Mouse (Mus musculus): ENCODE measurements at regions not wholly inside any gene's neighbourhood (a gene's known extent, or its start where the extent isn't known, plus 50 kb on each side); places are given as distances from the start of the nearest gene placed in this dataset.

- Histone ChIP-seq H3K27ac (ENCODE audit: insufficient read depth, low read depth, low read length, poor library complexity, severe bottlenecking) (no peak overlapping the region), H3K9me3 (ENCODE audit: control insufficient read depth, insufficient read depth, low read depth, low read length) (no peaks in the 10 kb centered on the region), H3K4me1 (ENCODE audit: control insufficient read depth in 2 of 2, insufficient read depth in 2 of 2, low read length in 2 of 2, poor library complexity in 1 of 2) (no peaks in the 10 kb centered on the region), H3K4me3 (ENCODE audit: insufficient read depth in 1 of 2, low read depth in 1 of 2, low read length in 2 of 2, poor library complexity in 1 of 2, severe bottlenecking in 1 of 2) (no peak overlapping the region), H3K36me3 (ENCODE audit: control insufficient read depth, insufficient read depth, low read length, poor library complexity, severe bottlenecking) (no peaks in the 10 kb centered on the region), H3K9ac (ENCODE audit: insufficient read depth, low read depth, low read length, poor library complexity, severe bottlenecking) (no peak overlapping the region)
- in situ Hi-C loops (cut with MboI; ENCODE audit: low sequenced_read_pairs in 2 of 2, unreplicated experiment in 2 of 2): loop anchor here in 1 of 2 experiments (25.0 kb wide), 1 partner anchor 223 kb away; no protein-coding TSS in a partner anchor
- DNase-seq (ENCODE audit: low read depth, low spot score): no peak
- TF ChIP-seq ZNF384 (IDR thresholded peaks at IDR 0.05; ENCODE audit: low read depth, low read length) (no peak), HCFC1 (IDR thresholded peaks at IDR 0.05; ENCODE audit: borderline replicate concordance, insufficient read depth, low read length) (no peak), CHD2 (IDR thresholded peaks at IDR 0.05; ENCODE audit: low read depth, low read length) (no peak), ZC3H11A (IDR thresholded peaks at IDR 0.05; ENCODE audit: borderline replicate concordance, low read depth, low read length) (no peak), MAFK (IDR thresholded peaks at IDR 0.05; ENCODE audit: insufficient read depth, low read depth, low read length) (no peak)
Observed at GRCm38 (mm10) chr15:88535516-88535915, 64.6 kb upstream of the Zdhhc25 start.

GRCm38 (mm10) chr15:88537190-88537589 lies 62.9 kb upstream of the Zdhhc25 start:
- no peak for DNase-seq (ENCODE audit: low read depth, low spot score)
- in situ Hi-C loops (cut with MboI; ENCODE audit: low sequenced_read_pairs in 2 of 2, unreplicated experiment in 2 of 2): loop anchor here in 1 of 2 experiments (25.0 kb wide), 1 partner anchor 225 kb away; no protein-coding TSS in a partner anchor
- Histone ChIP-seq H3K27ac (ENCODE audit: insufficient read depth, low read depth, low read length, poor library complexity, severe bottlenecking) (no peak overlapping the region), H3K9ac (ENCODE audit: insufficient read depth, low read depth, low read length, poor library complexity, severe bottlenecking) (no peak overlapping the region), H3K9me3 (ENCODE audit: control insufficient read depth, insufficient read depth, low read depth, low read length) (no peaks in the 10 kb centered on the region), H3K36me3 (ENCODE audit: control insufficient read depth, insufficient read depth, low read length, poor library complexity, severe bottlenecking) (no peaks in the 10 kb centered on the region), H3K4me1 (ENCODE audit: control insufficient read depth in 2 of 2, insufficient read depth in 2 of 2, low read length in 2 of 2, poor library complexity in 1 of 2) (no peaks in the 10 kb centered on the region), H3K4me3 (ENCODE audit: insufficient read depth in 1 of 2, low read depth in 1 of 2, low read length in 2 of 2, poor library complexity in 1 of 2, severe bottlenecking in 1 of 2) (no peak overlapping the region)
- TF ChIP-seq HCFC1 (IDR thresholded peaks at IDR 0.05; ENCODE audit: borderline replicate concordance, insufficient read depth, low read length): no peak

- in situ Hi-C loops (cut with MboI; ENCODE audit: low sequenced_read_pairs in 2 of 2, unreplicated experiment in 2 of 2): loop anchor here in 1 of 2 experiments (25.0 kb wide), 1 partner anchor 230 kb away; no protein-coding TSS in a partner anchor
- TF ChIP-seq MAFK (IDR thresholded peaks at IDR 0.05; ENCODE audit: insufficient read depth, low read depth, low read length): no peak
- no peak for TF ChIP-seq ZNF384 (IDR thresholded peaks at IDR 0.05; ENCODE audit: low read depth, low read length)
- TF ChIP-seq ZC3H11A (IDR thresholded peaks at IDR 0.05; ENCODE audit: borderline replicate concordance, low read depth, low read length): no peak
- TF ChIP-seq CHD2 (IDR thresholded peaks at IDR 0.05; ENCODE audit: low read depth, low read length): no peak
- TF ChIP-seq HCFC1 (IDR thresholded peaks at IDR 0.05; ENCODE audit: borderline replicate concordance, insufficient read depth, low read length): no peak
- Histone ChIP-seq H3K4me1 (ENCODE audit: control insufficient read depth in 2 of 2, insufficient read depth in 2 of 2, low read length in 2 of 2, poor library complexity in 1 of 2) (no peaks in the 10 kb centered on the region), H3K4me3 (ENCODE audit: insufficient read depth in 1 of 2, low read depth in 1 of 2, low read length in 2 of 2, poor library complexity in 1 of 2, severe bottlenecking in 1 of 2) (no peak overlapping the region), H3K9me3 (ENCODE audit: control insufficient read depth, insufficient read depth, low read depth, low read length) (no peaks in the 10 kb centered on the region), H3K36me3 (ENCODE audit: control insufficient read depth, insufficient read depth, low read length, poor library complexity, severe bottlenecking) (no peaks in the 10 kb centered on the region), H3K27ac (ENCODE audit: insufficient read depth, low read depth, low read length, poor library complexity, severe bottlenecking) (no peak overlapping the region), H3K9ac (ENCODE audit: insufficient read depth, low read depth, low read length, poor library complexity, severe bottlenecking) (no peak overlapping the region)
- no peak for DNase-seq (ENCODE audit: low read depth, low spot score)
Observed at GRCm38 (mm10) chr15:88542567-88542966, 57.5 kb upstream of the Zdhhc25 start.

- Histone ChIP-seq H3K36me3 (ENCODE audit: control insufficient read depth, insufficient read depth, low read length, poor library complexity, severe bottlenecking) (no peaks in the 10 kb centered on the region), H3K4me1 (ENCODE audit: control insufficient read depth in 2 of 2, insufficient read depth in 2 of 2, low read length in 2 of 2, poor library complexity in 1 of 2) (no peaks in the 10 kb centered on the region), H3K27ac (ENCODE audit: insufficient read depth, low read depth, low read length, poor library complexity, severe bottlenecking) (no peak overlapping the region), H3K4me3 (ENCODE audit: insufficient read depth in 1 of 2, low read depth in 1 of 2, low read length in 2 of 2, poor library complexity in 1 of 2, severe bottlenecking in 1 of 2) (no peak overlapping the region), H3K9me3 (ENCODE audit: control insufficient read depth, insufficient read depth, low read depth, low read length) (no peaks in the 10 kb centered on the region), H3K9ac (ENCODE audit: insufficient read depth, low read depth, low read length, poor library complexity, severe bottlenecking) (no peak overlapping the region)
- in situ Hi-C loops (cut with MboI; ENCODE audit: low sequenced_read_pairs in 2 of 2, unreplicated experiment in 2 of 2): loop anchor here in 1 of 2 experiments (25.0 kb wide), 1 partner anchor 232 kb away; no protein-coding TSS in a partner anchor
- DNase-seq (ENCODE audit: low read depth, low spot score): no peak
- TF ChIP-seq CHD2 (IDR thresholded peaks at IDR 0.05; ENCODE audit: low read depth, low read length) (no peak), MAFK (IDR thresholded peaks at IDR 0.05; ENCODE audit: insufficient read depth, low read depth, low read length) (no peak), ZNF384 (IDR thresholded peaks at IDR 0.05; ENCODE audit: low read depth, low read length) (no peak), HCFC1 (IDR thresholded peaks at IDR 0.05; ENCODE audit: borderline replicate concordance, insufficient read depth, low read length) (no peak), ZC3H11A (IDR thresholded peaks at IDR 0.05; ENCODE audit: borderline replicate concordance, low read depth, low read length) (no peak)
Observed at GRCm38 (mm10) chr15:88544216-88544615, 55.9 kb upstream of the Zdhhc25 start.

- no peak for DNase-seq (ENCODE audit: low read depth, low spot score)
- TF ChIP-seq MAFK (IDR thresholded peaks at IDR 0.05; ENCODE audit: insufficient read depth, low read depth, low read length) (no peak), ZNF384 (IDR thresholded peaks at IDR 0.05; ENCODE audit: low read depth, low read length) (no peak), HCFC1 (IDR thresholded peaks at IDR 0.05; ENCODE audit: borderline replicate concordance, insufficient read depth, low read length) (no peak), CHD2 (IDR thresholded peaks at IDR 0.05; ENCODE audit: low read depth, low read length) (no peak)
- Histone ChIP-seq H3K27ac (ENCODE audit: insufficient read depth, low read depth, low read length, poor library complexity, severe bottlenecking) (no peak overlapping the region), H3K4me3 (ENCODE audit: insufficient read depth in 1 of 2, low read depth in 1 of 2, low read length in 2 of 2, poor library complexity in 1 of 2, severe bottlenecking in 1 of 2) (no peak overlapping the region), H3K36me3 (ENCODE audit: control insufficient read depth, insufficient read depth, low read length, poor library complexity, severe bottlenecking) (no peaks in the 10 kb centered on the region), H3K9me3 (ENCODE audit: control insufficient read depth, insufficient read depth, low read depth, low read length) (no peaks in the 10 kb centered on the region), H3K4me1 (ENCODE audit: control insufficient read depth in 2 of 2, insufficient read depth in 2 of 2, low read length in 2 of 2, poor library complexity in 1 of 2) (no peaks in the 10 kb centered on the region), H3K9ac (ENCODE audit: insufficient read depth, low read depth, low read length, poor library complexity, severe bottlenecking) (no peak overlapping the region)
- in situ Hi-C loops (cut with MboI; ENCODE audit: low sequenced_read_pairs in 2 of 2, unreplicated experiment in 2 of 2): loop anchor here in 1 of 2 experiments (25.0 kb wide), 1 partner anchor 236 kb away; no protein-coding TSS in a partner anchor
Observed at GRCm38 (mm10) chr15:88548261-88548660, 51.8 kb upstream of the Zdhhc25 start.

Data from ES-E14 (cell line).